Mouse (Mus musculus): ENCODE data around the gene Gba. TPM values are rescaled to one million over a fixed set of nuclear protein-coding genes. Genes with fewer than 3 reads are reported as not detected.

Gene Gba
- polyA plus RNA-seq, 1 experiment, result 88.5 TPM

DNA sequence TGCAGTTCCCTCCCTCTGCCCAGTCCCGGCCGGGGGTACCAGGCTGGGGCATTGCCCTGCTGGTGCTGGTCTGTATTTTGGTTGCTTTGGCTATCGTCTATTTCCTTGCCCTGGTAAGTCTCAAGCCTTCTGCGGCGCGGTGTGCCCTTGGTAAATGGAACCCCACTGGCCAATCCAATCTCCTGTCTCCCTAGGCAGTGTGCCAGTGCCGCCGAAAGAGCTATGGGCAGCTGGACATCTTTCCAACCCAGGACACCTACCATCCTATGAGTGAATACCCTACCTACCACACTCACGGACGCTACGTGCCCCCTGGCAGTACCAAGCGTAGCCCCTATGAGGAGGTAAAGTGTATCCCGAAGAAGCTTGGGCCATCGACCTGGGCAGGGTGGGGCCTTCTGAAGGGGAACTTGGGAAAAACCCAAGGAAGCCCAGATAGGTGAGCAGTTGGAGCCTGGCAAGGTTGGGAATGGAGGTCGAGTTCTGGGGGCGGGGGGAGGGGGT, 29.1 kb downstream of the Gba start:
- WGBS, result 46% methylated on average over 16 of the region's 16 CpGs
- DNase-seq (ENCODE audit: low read depth, low spot score), result no peak

DNA sequence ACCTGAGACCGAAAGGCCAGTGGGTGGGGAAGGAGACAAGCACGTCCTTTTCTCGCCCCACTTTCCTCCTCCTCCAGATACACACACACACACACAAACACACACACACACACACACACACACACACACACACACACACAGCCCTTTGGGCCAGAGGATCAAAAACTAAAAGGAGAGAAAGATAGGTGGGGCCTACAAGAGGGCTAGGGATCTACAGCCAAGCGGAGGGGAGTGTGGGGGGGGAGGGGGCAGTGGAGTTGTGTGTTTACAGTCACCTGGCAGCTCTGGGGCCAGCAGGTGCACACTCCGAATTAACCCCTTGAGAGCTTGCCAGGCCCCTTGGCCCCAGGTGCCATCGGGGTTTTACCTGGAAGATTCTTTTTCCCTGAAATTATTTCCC, 29.9 kb downstream of the Gba start:
- WGBS, result 36% methylated on average over 6 of the region's 6 CpGs
- DNase-seq (ENCODE audit: low read depth, low spot score), result no peak

DNA sequence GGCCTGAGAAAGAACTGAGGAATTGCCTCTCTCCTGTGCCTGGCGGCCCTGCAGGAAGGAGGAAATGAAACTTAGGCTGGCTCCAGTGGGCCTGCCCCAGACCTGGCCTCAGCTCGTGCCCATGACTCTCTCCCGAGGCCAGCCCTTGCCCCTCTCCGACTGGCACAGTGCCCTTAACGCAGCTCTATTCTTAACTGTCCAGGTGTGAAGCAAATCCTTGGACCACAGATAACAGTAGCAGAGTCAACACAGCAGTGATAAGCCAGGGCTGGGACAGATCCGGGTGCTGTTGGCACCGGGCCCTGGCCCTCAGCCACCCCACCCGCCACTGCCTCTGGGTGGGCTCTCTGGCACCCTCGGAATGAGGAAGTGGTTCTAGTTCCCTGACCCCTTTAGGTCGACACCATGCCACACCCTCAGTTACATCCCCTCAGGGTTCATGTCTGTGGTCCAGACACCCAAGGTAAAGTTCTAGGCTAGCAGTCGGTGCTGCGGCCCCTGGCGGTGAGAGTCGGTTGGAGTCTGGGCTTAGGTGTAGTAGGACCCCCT, 30.9 kb downstream of the Gba start:
- DNase-seq (ENCODE audit: low read depth, low spot score), result no peak
- 23% methylated on average over 14 of the region's 14 CpGs for WGBS

DNA sequence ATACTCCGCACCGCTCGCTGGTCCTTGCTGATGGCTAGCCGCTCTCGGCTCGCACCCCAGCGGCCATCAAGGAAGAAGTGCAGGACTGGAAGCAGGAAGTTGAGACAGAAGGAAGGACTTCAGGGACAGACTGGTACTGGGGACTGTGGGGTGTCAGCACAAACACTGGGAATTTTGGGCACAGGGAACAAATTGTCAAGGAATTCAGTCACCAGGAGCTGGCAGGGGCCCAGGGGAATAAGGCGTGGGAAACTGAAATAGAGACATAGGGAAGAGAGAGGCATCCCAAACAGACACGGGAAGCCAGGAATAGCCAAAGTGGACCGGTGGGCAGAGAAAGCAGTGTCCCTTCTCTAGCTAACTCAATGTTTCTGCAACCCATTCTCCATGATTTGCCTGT, 33.8 kb downstream of the Gba start:
- 81% methylated on average over 10 of the region's 10 CpGs for WGBS
- DNase-seq (ENCODE audit: low read depth, low spot score), result no peak

DNA sequence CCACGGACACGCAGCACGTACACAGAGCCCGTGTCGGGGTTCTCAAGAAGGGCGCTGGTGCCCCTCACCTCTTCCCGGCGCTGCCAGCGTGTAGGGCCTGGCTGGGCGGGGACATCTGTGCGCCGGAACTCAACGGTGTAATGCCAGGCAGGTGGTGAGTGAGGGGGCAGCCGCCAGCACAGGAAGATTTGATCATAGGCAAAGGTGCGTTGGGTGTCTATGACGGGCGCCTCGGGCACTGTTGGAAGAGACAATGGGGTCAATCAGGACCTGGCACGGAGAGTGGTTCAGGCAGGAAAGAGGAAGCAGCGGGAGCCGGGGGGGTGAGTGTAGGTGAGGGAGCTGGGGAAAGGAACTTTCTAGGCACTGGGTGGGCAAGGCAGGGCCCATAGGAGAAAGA, 35.0 kb downstream of the Gba start:
- DNase-seq (ENCODE audit: low read depth, low spot score), result no peak
- WGBS, result 47% methylated on average over 21 of the region's 21 CpGs

DNA sequence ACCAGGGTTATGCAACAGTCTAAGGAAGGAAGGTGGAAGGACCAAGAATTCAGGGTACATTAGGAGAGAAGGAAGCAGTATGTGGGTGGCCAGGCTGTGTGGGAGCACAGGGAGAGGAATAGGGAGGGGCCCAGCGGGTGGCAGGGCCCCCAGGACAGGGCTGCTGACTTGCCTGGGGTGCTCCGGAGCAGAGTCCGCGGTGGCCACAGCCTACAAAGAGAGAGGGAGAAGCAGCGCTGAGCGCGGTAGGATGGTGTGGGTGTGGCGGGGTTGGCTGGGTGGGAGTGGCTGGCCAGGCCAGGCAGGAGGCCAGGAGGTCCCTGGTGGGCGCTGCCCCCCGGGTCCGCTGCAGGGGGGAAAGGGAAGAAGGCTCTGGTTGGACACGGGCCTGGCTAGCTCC, 35.8 kb downstream of the Gba start:
- WGBS, result 39% methylated on average over 12 of the region's 12 CpGs
- no peak for DNase-seq (ENCODE audit: low read depth, low spot score)

DNA sequence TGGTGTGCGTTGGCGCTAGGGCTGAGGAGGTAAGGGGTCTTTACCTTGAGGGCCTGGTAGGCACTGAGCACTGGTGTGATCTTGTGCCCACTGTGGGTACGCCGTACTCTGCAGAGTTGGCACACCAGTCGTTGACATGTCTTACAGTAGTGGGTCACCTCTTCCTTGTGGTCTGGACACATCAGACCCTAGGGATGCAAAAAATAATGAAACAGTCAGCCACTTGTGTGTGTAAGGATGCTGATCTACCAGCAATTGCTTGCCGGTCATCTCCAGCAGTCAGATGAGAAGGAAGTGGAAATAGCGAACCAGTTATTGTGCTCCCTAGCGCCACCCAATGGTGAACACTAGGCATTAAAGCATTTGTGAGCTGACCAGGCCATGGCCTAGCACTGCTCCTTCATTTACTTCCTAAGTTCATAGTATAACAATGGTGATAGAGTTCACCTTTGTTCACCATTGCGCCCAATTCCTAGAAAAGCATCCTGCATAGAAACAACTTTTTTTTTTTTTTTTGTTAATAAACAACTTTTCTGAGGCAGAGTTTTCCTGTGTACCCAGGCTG, 39.7 kb downstream of the Gba start:
- whole genome bisulfite sequencing, result 62% methylated on average over 9 of the region's 9 CpGs
- no peak for DNase-seq (ENCODE audit: low read depth, low spot score)

DNA sequence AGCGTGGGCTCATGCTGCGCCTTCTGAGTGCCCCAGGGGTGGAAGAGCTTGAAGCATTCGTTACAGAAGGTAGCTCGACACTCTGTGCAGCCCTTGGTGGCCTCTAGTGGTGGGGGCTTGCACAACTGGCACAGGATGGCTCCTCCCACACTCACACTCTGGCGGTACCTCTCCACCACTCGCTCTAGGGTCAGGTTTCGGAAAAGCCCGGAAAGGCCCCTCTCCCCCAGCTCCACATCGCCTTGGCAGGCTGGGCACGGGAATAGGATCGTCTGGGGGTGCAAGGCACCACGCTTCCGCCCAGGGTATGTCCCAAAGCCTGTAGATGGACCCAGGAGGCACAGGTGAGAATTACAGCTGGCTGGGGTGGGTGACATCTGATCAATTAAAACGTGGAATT, 40.9 kb downstream of the Gba start:
- no peak for DNase-seq (ENCODE audit: low read depth, low spot score)
- WGBS, result 45% methylated on average over 14 of the region's 14 CpGs

DNA sequence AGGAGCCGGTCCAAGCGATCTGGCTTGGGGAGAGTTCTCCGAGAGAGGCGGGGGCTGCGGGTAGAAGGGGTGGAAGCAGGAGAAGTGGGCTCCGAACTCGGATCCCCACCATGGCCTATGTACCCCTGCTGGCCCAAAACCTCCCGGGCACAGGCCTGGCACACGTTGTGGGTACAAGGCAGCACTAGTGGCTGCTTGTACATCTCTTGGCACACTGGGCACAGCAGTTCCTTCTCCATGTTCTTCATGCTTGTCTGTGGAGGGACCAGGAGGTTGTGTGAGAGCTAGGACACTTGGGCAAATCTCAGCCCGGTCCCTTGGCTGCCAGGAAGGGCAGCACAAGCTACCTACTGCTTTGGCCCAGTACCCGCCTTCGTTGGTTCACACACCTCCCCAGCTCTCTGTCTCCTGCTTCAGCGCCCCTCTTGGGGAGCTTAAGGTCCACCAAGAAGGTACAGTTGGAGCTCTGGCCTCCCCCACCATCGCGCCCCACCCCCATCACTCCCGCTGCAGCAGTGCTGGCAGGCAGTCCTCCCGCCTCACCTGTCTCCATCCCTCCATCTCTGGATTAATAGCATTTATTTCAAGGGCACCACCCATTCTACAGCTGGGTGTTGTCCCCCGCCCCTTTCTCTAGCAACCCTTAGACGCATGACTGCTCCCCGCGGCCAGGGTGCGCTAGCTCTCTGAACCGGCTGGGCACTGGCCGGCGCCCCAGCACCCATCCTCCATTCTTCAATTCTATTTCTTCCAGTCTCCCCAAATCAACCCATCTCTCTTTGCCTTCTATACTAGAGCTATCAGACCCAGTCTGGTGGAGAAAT, 41.6 kb downstream of the Gba start:
- no peak for DNase-seq (ENCODE audit: low read depth, low spot score)

DNA sequence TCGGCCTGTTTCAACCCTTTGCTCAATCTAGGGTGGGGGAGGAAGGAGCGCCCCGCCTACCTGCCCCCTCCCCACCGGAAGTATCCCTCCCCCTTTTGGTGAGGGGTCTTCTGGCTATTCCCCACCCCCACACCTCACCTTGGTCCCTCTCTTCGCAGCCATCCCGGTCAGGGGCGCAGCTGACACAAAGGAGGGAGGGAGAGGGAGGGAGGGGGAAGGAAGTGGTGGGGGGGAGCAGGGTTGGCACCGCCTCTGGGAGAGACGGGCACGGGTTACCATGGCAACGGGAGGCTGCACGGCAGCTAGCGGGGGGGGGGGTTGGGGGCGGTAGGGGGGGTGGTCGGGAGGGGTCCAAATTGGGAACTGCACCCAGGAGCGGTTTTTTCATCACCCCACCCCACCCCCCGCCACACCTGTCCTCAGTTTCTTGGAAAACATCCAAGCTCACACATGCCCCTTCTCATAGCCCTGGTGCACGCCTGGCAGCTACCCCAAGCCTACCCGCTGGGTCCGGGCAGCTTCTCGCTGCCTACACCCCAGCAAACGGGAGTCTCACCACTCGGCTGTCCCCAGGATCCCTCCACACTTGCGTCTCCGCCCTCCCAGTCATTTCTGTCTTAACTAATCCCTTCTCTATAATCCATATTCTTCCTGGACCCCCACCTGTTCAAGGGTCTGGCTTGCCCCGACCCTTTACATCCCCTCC, 42.4 kb downstream of the Gba start:
- DNase-seq (ENCODE audit: low read depth, low spot score), result no peak

More for the DNA sequence above, 41.6 kb downstream of the Gba start:
- WGBS, result 37% methylated on average over 25 of the region's 25 CpGs

DNA sequence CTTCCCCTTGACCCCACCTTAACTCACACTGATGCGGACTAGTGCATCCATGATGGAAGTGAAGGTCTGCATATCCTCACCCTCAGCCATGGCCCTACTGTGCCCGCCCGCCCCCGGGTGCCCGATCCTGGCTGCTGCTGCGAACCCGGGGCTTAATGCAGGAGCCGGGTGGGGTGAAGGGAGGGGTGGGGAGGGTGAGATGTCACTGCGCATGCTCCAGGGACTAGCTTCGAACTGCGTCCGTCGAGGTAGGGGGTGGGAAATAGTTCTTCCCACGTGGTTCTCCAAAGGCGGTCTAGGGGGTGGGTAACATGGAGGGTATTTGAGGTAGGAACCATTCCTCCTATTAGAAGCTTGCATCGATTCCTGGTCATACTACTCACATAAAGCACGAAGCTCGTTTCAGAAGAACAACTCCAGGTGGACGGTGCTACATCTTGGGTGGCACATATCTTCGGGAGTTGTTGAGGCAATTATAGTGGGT, 43.0 kb downstream of the Gba start, which contains the start of gene Krtcap2:
TSS of gene Krtcap2 (plus strand) at position 279 of the 484 bp plus-strand sequence.
- 5% methylated on average over 20 of the region's 20 CpGs for WGBS
- DNase-seq (ENCODE audit: low read depth, low spot score), result no peak

More for the DNA sequence above, 42.4 kb downstream of the Gba start:
- 2% methylated on average over 25 of the region's 26 CpGs for WGBS

DNA sequence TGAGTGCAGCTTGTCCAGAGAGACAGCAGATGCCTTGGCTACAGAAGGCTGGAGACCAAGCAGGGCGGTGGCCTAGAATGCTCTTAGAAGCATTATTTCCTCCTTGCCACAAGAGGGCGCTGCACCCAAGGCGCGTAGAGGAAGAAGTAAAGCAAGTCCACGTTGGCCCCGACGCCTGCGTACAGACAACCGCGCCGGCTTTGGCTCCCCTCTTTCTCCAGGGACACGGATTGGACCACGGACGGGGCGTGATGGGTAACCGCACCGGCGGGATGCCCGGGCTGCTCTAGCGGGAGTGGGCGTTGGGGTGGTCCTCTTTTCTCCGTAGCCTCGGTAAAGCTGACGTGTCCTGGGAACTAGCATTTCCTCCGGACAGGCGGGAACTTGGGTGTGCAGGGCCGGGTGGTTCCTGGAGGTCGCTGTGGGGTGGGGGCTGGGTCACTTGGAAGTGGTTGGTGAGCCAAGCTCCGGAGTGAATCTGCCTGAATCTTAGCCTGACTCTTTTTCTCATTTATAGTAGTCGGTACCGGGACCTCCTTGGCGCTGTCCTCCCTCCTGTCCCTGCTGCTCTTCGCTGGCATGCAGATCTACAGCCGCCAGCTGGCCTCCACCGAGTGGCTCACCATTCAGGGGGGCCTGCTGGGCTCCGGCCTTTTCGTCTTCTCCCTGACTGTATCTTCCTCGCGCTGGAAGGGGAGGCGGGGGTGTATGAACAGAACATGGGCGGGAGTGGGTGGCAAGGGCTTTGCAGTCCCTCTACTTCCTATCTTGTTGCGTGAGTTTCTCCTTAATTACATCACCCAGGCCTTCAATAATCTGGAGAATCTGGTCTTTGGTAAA, 43.8 kb downstream of the Gba start, which contains the start of gene Trim46:
TSS of gene Trim46 (minus strand) at position 49 of the 840 bp plus-strand sequence.
- no peak for DNase-seq (ENCODE audit: low read depth, low spot score)
- WGBS, result under 1% methylated on average over 42 of the region's 42 CpGs

DNA sequence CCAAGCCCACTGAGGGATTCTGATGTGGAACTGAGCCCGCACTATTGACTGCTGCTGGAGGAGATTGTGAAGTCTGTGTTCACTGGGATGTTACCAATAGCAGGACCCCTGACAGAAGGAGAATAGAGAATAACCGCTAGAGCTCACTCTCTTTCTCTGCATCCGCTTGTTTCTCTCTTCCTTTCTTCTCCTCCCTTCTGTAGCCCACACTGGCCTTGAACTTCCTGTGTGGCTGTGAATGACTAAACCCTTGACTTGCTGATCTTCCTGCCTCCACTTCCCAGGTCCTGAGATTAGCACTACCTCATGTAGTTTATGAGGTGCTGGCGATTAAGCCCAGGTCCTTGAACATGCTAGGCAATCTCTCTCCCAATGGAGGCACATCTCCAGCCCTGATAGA, 44.7 kb downstream of the Gba start:
- WGBS, result 81% methylated on average over 4 of the region's 4 CpGs

DNA sequence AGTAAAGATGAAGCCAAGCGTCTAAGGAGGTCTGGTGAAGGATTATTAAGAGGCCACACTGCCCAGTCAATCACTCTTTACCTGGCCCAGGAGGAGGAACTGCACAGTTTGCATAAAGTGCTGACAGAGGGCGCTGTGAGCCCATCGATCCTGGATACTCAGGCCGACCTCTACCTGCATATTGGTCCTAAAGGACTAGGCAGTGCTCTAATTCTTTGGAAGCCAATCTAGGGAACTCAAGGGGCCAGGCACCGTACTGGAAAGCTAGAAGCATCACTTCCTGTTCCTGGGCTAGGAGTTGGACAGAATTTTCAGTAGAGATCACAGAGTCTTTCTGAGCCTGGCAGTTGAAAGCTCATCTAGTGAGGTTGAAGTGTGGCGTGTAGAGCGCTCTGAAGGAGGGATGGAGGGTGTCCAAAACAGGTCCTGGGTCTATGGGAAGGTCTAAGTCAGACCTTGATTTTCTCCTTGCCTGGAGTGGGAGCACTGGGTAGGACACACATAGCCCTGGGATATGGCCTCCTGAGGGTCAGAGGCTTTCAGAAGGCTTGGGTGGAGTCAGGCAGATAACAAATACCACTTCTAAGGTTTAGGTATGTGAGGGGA, 47.8 kb downstream of the Gba start:
- no peak for DNase-seq (ENCODE audit: low read depth, low spot score)
- WGBS, result 24% methylated on average over 7 of the region's 7 CpGs

More for the DNA sequence above, 44.7 kb downstream of the Gba start:
- no peak for DNase-seq (ENCODE audit: low read depth, low spot score)

DNA sequence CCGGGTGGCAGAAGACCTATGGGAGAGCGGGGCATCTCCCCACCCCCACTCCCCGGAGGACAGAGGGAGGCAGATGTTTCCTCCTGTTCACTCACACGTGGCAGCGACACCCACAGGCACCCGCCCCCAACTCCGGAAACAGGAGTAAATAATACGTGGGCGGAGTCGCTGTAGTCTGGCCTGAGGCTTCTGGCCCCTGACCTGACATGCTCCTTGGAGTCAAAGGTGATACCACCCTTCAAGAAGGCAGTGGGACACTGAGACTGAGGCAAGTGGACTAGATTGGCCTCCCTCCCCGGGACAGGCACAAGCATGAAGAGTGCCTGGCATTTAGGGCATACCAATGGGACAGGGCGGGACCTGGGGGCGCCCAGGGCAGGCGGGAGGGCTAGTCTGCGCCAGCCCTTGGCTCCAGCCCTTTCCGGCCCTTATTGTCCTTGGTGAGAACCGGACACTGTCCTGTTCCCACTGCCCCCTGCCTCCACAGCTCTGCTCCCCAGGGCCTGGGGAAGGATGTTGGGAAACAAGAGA, 48.7 kb downstream of the Gba start:
- 8% methylated on average over 17 of the region's 17 CpGs for WGBS
- no peak for DNase-seq (ENCODE audit: low read depth, low spot score)

DNA sequence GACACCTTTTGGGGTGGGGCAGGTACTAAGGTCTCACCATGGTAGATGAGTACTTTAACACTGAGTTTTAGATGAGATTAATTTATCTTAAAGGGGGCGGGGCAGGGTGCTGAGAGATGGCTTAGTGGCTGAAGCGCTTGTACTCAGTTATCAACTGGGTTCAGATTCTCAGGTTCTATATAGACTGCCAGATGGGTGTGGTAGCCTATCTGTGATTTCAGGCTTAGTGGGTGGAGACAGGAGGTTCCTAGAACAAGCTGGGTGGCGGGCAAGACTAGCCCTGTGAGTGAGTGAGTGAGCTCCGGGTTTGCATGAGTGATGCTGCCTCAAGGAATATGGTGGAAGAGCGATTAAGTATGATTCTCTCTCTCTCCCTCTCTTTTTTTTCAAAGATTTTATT, 52.3 kb downstream of the Gba start:
- no peak for DNase-seq (ENCODE audit: low read depth, low spot score)
- 63% methylated on average over 5 of the region's 5 CpGs for WGBS

DNA sequence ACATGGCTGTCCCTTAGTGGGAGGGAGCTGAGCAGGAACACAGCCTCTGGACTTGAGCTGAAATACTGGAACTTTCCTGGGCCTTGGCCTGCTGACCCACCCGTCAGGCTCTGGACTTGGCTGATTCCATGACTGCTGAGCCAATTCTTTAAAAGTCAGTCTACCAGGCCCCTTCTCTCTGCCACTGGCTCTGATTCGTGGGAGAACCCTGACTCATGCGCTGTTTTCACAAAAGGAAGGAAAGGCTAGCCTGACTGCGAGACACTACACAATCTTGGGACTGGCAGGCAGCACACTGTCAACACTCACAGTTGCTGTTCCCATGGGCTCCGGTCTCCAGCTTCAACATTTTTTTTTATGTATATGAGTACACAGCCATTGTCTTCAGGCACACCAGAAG, 53.4 kb downstream of the Gba start:
- 80% methylated on average over 5 of the region's 5 CpGs for WGBS
- no peak for DNase-seq (ENCODE audit: low read depth, low spot score)
